Mouse (Mus musculus): ENCODE measurements around the gene Tdrd12. TPM values are rescaled to one million over a fixed set of nuclear protein-coding genes. Genes with fewer than 3 reads are reported as not detected.
"Not testable (repeated sequence)": the region's sequence is repeated elsewhere in the genome, so short reads cannot be mapped to it uniquely, and the experiment has no call there.

Gene Tdrd12
- polyA plus RNA-seq, 1 experiment: not detected

DNA sequence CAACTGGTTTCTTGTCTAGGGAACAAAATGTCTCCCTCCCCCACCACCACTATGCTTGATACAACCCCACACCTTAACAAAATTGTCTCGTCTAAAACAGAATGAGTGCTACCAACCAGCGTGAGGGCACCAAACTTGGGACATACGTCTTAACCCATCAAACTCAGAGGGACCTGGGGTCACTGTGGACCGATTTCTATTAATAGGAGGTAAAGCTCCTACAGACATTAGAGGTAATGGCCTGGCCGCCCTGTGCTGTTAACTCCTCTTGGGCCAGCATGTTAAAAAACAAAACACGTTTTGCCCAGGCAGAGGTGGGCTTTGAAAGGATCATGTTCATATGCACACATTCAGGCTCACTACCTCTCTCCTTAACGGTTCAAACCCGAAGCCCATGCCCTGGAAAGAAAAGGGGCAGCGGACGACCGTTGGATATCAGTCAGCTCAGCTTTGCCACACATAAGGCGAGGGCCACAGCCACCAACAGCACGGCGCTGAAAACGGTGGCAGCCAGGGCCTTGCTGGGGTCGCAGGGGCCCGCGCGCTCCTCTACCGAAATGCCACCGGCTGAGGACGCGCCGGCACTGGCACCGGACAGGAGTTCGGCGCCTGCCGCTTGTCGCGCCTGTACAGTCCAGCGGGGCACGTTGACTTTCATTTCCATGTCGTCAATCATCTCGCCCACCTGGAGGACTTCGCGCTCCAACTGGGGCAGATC lies 46.7 kb upstream of the Tdrd12 start:
- 9% methylated on average over 36 of the region's 36 CpGs for WGBS
- H3K36me3 ChIP-seq (ENCODE audit: control insufficient read depth, insufficient read depth, low read length): no peaks in the 10 kb centered on the region
- peak overlapping the region; percentile 75; the same call in 1 of the 2 replicates for H3K4me3 ChIP-seq (ENCODE audit: extremely low read depth, insufficient read depth, insufficient read length)
- peaks cover 3% of the 10 kb centered on the region; the same call in 1 of the 2 replicates for H3K4me1 ChIP-seq (ENCODE audit: control insufficient read depth, insufficient read depth, insufficient read length)
- TF ChIP-seq POLR2A (IDR thresholded peaks at IDR 0.05; ENCODE audit: low read depth, low read length): no peak
- no peak for TF ChIP-seq CTCF (IDR thresholded peaks at IDR 0.05; ENCODE audit: extremely low read depth, insufficient read depth, insufficient read length, insufficient replicate concordance)
- H3K27me3 ChIP-seq (ENCODE audit: control insufficient read depth, insufficient read depth, low read length): peaks cover 5% of the 10 kb centered on the region
- no peak overlapping the region for H3K27ac ChIP-seq (ENCODE audit: insufficient read depth, low read length)
- DNase-seq (ENCODE audit: low read depth in 1 of 2, low spot score in 2 of 2): no peak

- Histone ChIP-seq H3K36me3 (ENCODE audit: control insufficient read depth, insufficient read depth, low read length) (no peaks in the 10 kb centered on the region), H3K4me1 (ENCODE audit: control insufficient read depth, insufficient read depth, insufficient read length) (peaks cover 3% of the 10 kb centered on the region; the same call in 1 of the 2 replicates), H3K27ac (ENCODE audit: insufficient read depth, low read length) (no peak overlapping the region), H3K27me3 (ENCODE audit: control insufficient read depth, insufficient read depth, low read length) (peaks cover 5% of the 10 kb centered on the region), H3K4me3 (ENCODE audit: extremely low read depth, insufficient read depth, insufficient read length) (no peak overlapping the region)
- TF ChIP-seq POLR2A (IDR thresholded peaks at IDR 0.05; ENCODE audit: low read depth, low read length) (no peak), CTCF (IDR thresholded peaks at IDR 0.05; ENCODE audit: extremely low read depth, insufficient read depth, insufficient read length, insufficient replicate concordance) (no peak)
- 52% methylated on average over 11 of the region's 11 CpGs for WGBS
- DNase-seq (ENCODE audit: low read depth in 1 of 2, low spot score in 2 of 2): no peak
Observed at GRCm38 (mm10) chr7:35583476-35584025, 46.0 kb upstream of the Tdrd12 start.

DNA sequence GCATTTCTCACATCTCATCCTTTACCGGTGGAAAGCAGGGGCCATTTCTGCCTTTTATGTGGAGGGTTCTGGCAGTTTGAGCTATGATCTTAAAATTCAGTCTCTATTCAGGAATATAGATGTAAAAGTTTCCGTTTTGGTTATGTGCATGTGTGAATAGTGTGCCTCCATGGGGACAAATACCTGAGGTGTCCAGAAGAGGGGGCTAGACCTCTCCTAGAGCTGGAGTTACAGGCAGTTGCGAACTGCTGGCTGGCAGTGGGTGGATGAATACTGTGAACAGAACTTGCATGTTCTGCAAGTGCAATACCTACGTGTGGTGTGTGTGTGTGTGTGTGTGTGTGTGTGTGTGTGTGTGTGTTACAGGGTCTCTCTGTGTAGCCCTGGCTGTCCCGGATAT lies 45.2 kb upstream of the Tdrd12 start:
- WGBS: 75% methylated on average over 5 of the region's 5 CpGs
- no peak overlapping the region for H3K4me3 ChIP-seq (ENCODE audit: extremely low read depth, insufficient read depth, insufficient read length)
- peaks cover 5% of the 10 kb centered on the region for H3K27me3 ChIP-seq (ENCODE audit: control insufficient read depth, insufficient read depth, low read length)
- no peaks in the 10 kb centered on the region for H3K36me3 ChIP-seq (ENCODE audit: control insufficient read depth, insufficient read depth, low read length)
- H3K27ac ChIP-seq (ENCODE audit: insufficient read depth, low read length): no peak overlapping the region
- TF ChIP-seq CTCF (IDR thresholded peaks at IDR 0.05; ENCODE audit: extremely low read depth, insufficient read depth, insufficient read length, insufficient replicate concordance): no peak
- no peak for TF ChIP-seq POLR2A (IDR thresholded peaks at IDR 0.05; ENCODE audit: low read depth, low read length)
- peaks cover 3% of the 10 kb centered on the region; the same call in 1 of the 2 replicates for H3K4me1 ChIP-seq (ENCODE audit: control insufficient read depth, insufficient read depth, insufficient read length)
- no peak for DNase-seq (ENCODE audit: low read depth in 1 of 2, low spot score in 2 of 2)

DNA sequence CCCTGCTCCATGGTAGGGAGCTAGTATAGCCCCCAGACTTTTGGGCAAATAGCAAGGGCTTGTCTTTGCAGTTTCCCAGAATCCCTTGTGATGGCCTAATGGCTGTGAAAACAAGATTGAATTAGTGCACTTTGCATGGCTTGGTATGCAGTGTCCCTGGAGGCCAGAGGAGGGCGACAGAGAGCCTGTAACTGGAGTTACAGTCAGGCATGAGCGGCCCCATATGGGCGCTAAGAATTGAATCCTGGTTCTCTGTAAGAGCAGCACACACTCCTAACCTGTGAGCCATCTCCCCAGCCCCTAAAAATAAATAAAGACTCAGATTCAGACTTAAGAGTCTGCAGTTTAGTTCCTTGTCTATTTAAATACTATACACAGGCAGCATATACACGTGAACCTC lies 42.3 kb upstream of the Tdrd12 start:
- WGBS: 51% methylated on average over 4 of the region's 4 CpGs
- Histone ChIP-seq H3K4me1 (ENCODE audit: control insufficient read depth, insufficient read depth, insufficient read length) (peaks cover 3% of the 10 kb centered on the region; the same call in 1 of the 2 replicates), H3K27me3 (ENCODE audit: control insufficient read depth, insufficient read depth, low read length) (peaks cover 2% of the 10 kb centered on the region), H3K4me3 (ENCODE audit: extremely low read depth, insufficient read depth, insufficient read length) (no peak overlapping the region), H3K36me3 (ENCODE audit: control insufficient read depth, insufficient read depth, low read length) (no peaks in the 10 kb centered on the region), H3K27ac (ENCODE audit: insufficient read depth, low read length) (no peak overlapping the region)
- no peak for TF ChIP-seq POLR2A (IDR thresholded peaks at IDR 0.05; ENCODE audit: low read depth, low read length)
- peak; percentile 75; the same call in 1 of the 2 replicates for TF ChIP-seq CTCF (IDR thresholded peaks at IDR 0.05; ENCODE audit: extremely low read depth, insufficient read depth, insufficient read length, insufficient replicate concordance)
- DNase-seq (ENCODE audit: low read depth in 1 of 2, low spot score in 2 of 2): peak in 1 of 2 experiments; percentile 51

DNA sequence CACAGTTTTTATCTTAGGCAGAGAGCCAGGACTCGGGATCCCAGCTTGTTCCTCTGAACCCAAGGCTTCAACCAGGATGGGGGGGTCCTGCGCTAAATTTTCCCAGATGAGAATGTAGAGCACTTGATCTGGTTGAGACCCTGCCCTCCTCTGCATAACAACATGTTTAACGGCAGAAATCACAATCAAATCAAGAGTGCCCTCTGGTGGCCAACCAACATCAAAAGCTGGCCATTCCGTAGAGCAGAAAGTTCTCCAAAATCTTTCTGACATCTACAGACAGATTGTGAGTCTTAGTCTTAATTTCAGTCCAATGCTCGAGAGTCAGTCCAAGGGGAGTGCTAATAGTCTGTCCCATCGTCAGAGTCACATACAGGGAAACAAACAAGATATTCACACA lies 33.3 kb upstream of the Tdrd12 start:
- H3K4me3 ChIP-seq (ENCODE audit: extremely low read depth, insufficient read depth, insufficient read length); DNase-seq (ENCODE audit: low read depth in 1 of 2, low spot score in 2 of 2); H3K36me3 ChIP-seq (ENCODE audit: control insufficient read depth, insufficient read depth, low read length); H3K27me3 ChIP-seq (ENCODE audit: control insufficient read depth, insufficient read depth, low read length); H3K4me1 ChIP-seq (ENCODE audit: control insufficient read depth, insufficient read depth, insufficient read length); H3K27ac ChIP-seq (ENCODE audit: insufficient read depth, low read length): not testable (repeated sequence)
- WGBS: 31% methylated on average over 6 of the region's 6 CpGs

GRCm38 (mm10) chr7:35569724-35570123 lies 32.2 kb upstream of the Tdrd12 start:
- not testable (repeated sequence) for H3K4me1 ChIP-seq (ENCODE audit: control insufficient read depth, insufficient read depth, insufficient read length); DNase-seq (ENCODE audit: low read depth in 1 of 2, low spot score in 2 of 2); H3K4me3 ChIP-seq (ENCODE audit: extremely low read depth, insufficient read depth, insufficient read length); H3K27ac ChIP-seq (ENCODE audit: insufficient read depth, low read length); H3K27me3 ChIP-seq (ENCODE audit: control insufficient read depth, insufficient read depth, low read length); H3K36me3 ChIP-seq (ENCODE audit: control insufficient read depth, insufficient read depth, low read length)
- WGBS: 86% methylated on average over 4 of the region's 4 CpGs

DNA sequence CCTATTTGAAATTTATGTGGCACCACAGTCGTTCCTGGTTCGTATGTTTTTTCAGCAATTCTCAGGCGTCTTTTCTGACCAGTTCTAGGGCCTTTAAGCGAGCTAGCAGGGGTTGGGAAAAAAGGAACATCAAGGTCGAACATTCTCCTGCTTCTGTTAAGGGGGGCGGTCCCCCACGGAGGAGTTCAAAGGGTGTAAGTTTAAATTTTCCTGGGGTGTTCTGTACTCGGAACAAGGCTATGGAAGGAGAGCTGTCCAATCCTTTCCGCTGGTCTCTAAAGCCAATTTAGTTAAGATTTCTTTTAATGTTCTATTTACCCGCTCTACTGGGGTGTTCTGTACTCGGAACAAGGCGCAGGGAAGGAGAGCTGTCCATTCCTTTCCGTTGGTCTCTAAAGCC lies 28.4 kb upstream of the Tdrd12 start:
- not testable (repeated sequence) for H3K36me3 ChIP-seq (ENCODE audit: control insufficient read depth, insufficient read depth, low read length); H3K4me3 ChIP-seq (ENCODE audit: extremely low read depth, insufficient read depth, insufficient read length); H3K27ac ChIP-seq (ENCODE audit: insufficient read depth, low read length); H3K4me1 ChIP-seq (ENCODE audit: control insufficient read depth, insufficient read depth, insufficient read length); H3K27me3 ChIP-seq (ENCODE audit: control insufficient read depth, insufficient read depth, low read length); DNase-seq (ENCODE audit: low read depth in 1 of 2, low spot score in 2 of 2)
- 88% methylated on average over 13 of the region's 13 CpGs for WGBS

- 89% methylated on average over 10 of the region's 10 CpGs for WGBS
- not testable (repeated sequence) for H3K36me3 ChIP-seq (ENCODE audit: control insufficient read depth, insufficient read depth, low read length); H3K4me1 ChIP-seq (ENCODE audit: control insufficient read depth, insufficient read depth, insufficient read length); DNase-seq (ENCODE audit: low read depth in 1 of 2, low spot score in 2 of 2); H3K27me3 ChIP-seq (ENCODE audit: control insufficient read depth, insufficient read depth, low read length); H3K4me3 ChIP-seq (ENCODE audit: extremely low read depth, insufficient read depth, insufficient read length); H3K27ac ChIP-seq (ENCODE audit: insufficient read depth, low read length)
Observed at GRCm38 (mm10) chr7:35564872-35565271, 27.3 kb upstream of the Tdrd12 start.
